Mouse (Mus musculus) megakaryocyte progenitor cell, adult 5-6 weeks (primary cell): ENCODE results near the gene Usp17lc. TPM values are rescaled to one million over a fixed set of nuclear protein-coding genes. Genes with fewer than 3 reads are reported as not detected.
"Not testable (repeated sequence)": the region's sequence is repeated elsewhere in the genome, so short reads cannot be mapped to it uniquely, and the experiment has no call there.

Experiments used
- ATAC-seq: replicated peaks from 2 replicates; pipeline ENCODE4 v1.8.0; 2016; ENCODE audit warnings: mild to moderate bottlenecking, moderate TSS enrichment, inconsistent platforms; ENCODE audit not compliant: poor library complexity
- total RNA-seq, 2 experiments: library from RNA; stranded (forward) in 1 of 2; stranded (reverse) in 1 of 2; fragments of 157-497, 149-512 nt in 1 of 2; fragments of 200-1000 nt in 1 of 2; gene quantifications; 2 replicates each; pipeline versions ENCODE4 v1.2.3 to v1.2.4; 2015 to 2017

Gene Usp17lc
- not detected in 2 replicates for total RNA-seq (2015)
- not detected in 2 replicates for total RNA-seq (2017)

DNA sequence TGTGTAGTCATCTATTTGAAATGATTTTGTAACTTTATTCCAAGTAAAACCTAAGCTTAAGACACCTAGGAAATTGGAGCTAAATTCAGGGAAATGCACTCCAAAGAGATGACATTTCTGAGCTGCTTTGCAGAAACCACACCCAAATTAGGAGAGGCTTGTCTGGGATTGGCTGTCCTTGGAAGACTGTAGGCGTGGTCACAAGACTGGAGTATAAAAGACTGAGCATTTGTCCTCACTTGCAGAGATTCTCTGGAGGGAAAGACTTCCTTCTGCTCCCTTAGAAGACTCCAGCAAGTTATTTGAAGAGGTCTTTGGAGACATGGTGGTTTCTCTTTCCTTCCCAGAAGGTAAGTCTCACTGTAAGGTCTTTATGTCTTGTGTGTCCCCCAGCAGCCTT, at the start of gene Usp17lc:
Gene Usp17lc, plus strand, starts transcription at position 301 of the 400 bp plus-strand sequence.
- not testable (repeated sequence) for ATAC-seq

DNA sequence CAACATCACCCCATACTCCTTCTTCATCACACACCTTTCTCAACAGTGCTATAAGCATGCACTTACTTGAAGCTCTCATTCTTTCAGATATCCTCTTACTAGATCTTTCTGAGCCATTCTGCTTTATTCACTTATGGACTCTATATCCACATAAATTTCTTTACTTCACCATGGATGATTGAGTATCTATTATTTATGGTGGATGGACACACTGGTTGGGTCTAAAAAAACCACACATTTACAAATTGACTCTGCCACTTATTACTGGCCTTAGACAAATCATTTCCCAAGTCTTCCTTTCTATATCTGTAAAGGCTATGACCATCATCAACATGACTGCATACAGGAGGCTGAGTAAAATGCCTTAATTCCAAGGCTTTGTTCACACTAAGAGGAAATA, 28.8 kb upstream of the Usp17lc start, which contains the start of gene Olfr603:
Gene Olfr603, minus strand, starts transcription at position 101 of the 400 bp plus-strand sequence.
- no peak for ATAC-seq

DNA sequence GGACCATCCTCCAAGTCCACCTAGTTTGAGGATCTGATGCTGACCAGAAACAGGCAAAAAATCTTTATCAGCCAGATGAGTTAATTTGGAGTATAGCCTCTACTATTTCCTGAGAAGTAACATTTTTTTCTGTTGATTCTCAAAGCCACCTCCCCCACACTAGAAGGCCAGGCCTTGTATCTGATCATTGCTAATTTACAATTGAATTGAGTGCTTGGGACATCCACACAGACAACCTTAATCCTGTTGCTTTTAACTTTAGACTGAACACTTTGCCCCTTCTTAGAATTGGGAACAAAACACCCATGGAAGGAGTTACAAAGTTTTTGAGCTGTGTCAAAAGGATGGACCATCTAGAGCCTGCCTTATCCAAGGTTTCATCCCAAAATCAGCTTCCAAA, 17.1 kb upstream of the Usp17lc start:
- no peak for ATAC-seq

DNA sequence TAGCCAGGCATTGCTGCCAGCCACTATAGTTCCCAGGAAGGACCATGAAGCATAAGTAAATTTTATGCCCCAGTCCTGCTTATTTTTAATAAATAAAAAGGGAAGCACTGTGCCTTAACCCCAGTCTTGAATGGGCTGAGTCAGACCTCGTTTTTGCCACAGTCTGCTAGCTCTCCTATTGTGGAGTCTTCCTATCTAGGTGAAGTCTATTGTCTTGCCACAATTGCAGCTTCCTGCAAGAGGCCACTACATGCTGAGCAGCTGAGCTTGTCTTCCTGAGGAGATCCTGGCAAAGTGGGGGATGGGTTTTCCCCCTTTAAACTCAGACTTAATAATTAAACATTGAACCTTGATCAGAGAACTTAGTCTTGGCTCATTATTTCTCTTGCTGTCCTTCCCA, 15.9 kb upstream of the Usp17lc start:
- ATAC-seq: no peak

- not testable (repeated sequence) for ATAC-seq
Measured at GRCm38 (mm10) chr7:103406521-103407055, 8.3 kb upstream of the Usp17lc start.

GRCm38 (mm10) chr7:103445339-103445738, 30.5 kb downstream of the Usp17lc start, which contains the start of gene Olfr605:
TSS of gene Olfr605 (minus strand) at chr7:103445439.
- no peak for ATAC-seq

- ATAC-seq: no peak
Measured at GRCm38 (mm10) chr7:103448746-103449145, 33.9 kb downstream of the Usp17lc start, which contains the start of gene Olfr606. TSS of gene Olfr606 (plus strand) at chr7:103449046.

DNA sequence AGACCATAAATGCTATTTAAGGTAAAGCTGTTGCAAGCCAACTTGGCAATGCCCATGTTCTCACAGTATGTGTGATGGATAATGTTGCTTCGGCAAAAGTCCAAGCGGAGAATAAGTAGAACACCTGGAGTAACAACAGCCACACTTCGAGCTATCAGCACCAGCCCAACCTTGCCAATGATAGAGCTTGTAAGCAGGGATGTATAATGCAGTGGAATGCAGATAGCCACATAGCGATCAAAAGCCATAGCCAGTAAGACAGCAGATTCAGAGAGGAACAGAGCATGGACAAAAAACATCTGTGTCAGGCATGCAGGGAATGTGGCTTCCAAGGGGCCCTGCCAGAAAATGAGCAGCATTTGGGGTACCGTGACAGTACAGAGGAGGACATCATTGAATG, 45.7 kb downstream of the Usp17lc start:
- no peak for ATAC-seq

Other genes starting within 250 kb of the Usp17lc start
- not detected in 2 replicates for gene Olfr591, start 236.7 kb upstream of the Usp17lc start, total RNA-seq (2015)
- gene Olfr591, start 236.7 kb upstream of the Usp17lc start, total RNA-seq (2017): not detected in 2 replicates
- gene Olfr592, start 230.3 kb upstream of the Usp17lc start, total RNA-seq (2015): not detected in 2 replicates
- not detected in 2 replicates for gene Olfr592, start 230.3 kb upstream of the Usp17lc start, total RNA-seq (2017)
- not detected in 2 replicates for gene Olfr593, start 203.2 kb upstream of the Usp17lc start, total RNA-seq (2015)
- not detected in 2 replicates for gene Olfr593, start 203.2 kb upstream of the Usp17lc start, total RNA-seq (2017)
- gene Olfr594, start 198.1 kb upstream of the Usp17lc start, total RNA-seq (2015): not detected in 2 replicates
- not detected in 2 replicates for gene Olfr594, start 198.1 kb upstream of the Usp17lc start, total RNA-seq (2017)
- gene Usp17ld, start 162.6 kb upstream of the Usp17lc start, total RNA-seq (2015): not detected in 2 replicates
- not detected in 2 replicates for gene Usp17ld, start 162.6 kb upstream of the Usp17lc start, total RNA-seq (2017)
- gene Olfr596, start 109.4 kb upstream of the Usp17lc start, total RNA-seq (2015): not detected in 2 replicates
- gene Olfr596, start 109.4 kb upstream of the Usp17lc start, total RNA-seq (2017): not detected in 2 replicates
- not detected in 2 replicates for gene Olfr597, start 98.8 kb upstream of the Usp17lc start, total RNA-seq (2015)
- not detected in 2 replicates for gene Olfr597, start 98.8 kb upstream of the Usp17lc start, total RNA-seq (2017)
- not detected in 2 replicates for gene Olfr598, start 91.5 kb upstream of the Usp17lc start, total RNA-seq (2015)
- gene Olfr598, start 91.5 kb upstream of the Usp17lc start, total RNA-seq (2017): not detected in 2 replicates
- not detected in 2 replicates for gene Olfr599, start 79.2 kb upstream of the Usp17lc start, total RNA-seq (2015)
- gene Olfr599, start 79.2 kb upstream of the Usp17lc start, total RNA-seq (2017): not detected in 2 replicates
- not detected in 2 replicates for gene Olfr600, start 65.4 kb upstream of the Usp17lc start, total RNA-seq (2015)
- not detected in 2 replicates for gene Olfr600, start 65.4 kb upstream of the Usp17lc start, total RNA-seq (2017)
- gene Olfr601, start 52.4 kb upstream of the Usp17lc start, total RNA-seq (2015): not detected in 2 replicates
- not detected in 2 replicates for gene Olfr601, start 52.4 kb upstream of the Usp17lc start, total RNA-seq (2017)
- not detected in 2 replicates for gene Olfr603, start 28.9 kb upstream of the Usp17lc start, total RNA-seq (2015)
- not detected in 2 replicates for gene Olfr603, start 28.9 kb upstream of the Usp17lc start, total RNA-seq (2017)
- not detected in 2 replicates for gene Olfr605, start 30.4 kb downstream of the Usp17lc start, total RNA-seq (2015)
- not detected in 2 replicates for gene Olfr605, start 30.4 kb downstream of the Usp17lc start, total RNA-seq (2017)
- gene Olfr606, start 34.0 kb downstream of the Usp17lc start, total RNA-seq (2015): not detected in 2 replicates
- gene Olfr606, start 34.0 kb downstream of the Usp17lc start, total RNA-seq (2017): not detected in 2 replicates
- not detected in 2 replicates for gene Olfr607, start 49.1 kb downstream of the Usp17lc start, total RNA-seq (2015)
- gene Olfr607, start 49.1 kb downstream of the Usp17lc start, total RNA-seq (2017): not detected in 2 replicates
- not detected in 2 replicates for gene Olfr608, start 54.8 kb downstream of the Usp17lc start, total RNA-seq (2015)
- not detected in 2 replicates for gene Olfr608, start 54.8 kb downstream of the Usp17lc start, total RNA-seq (2017)
- not detected in 2 replicates for gene Olfr609, start 83.0 kb downstream of the Usp17lc start, total RNA-seq (2015)
- gene Olfr609, start 83.0 kb downstream of the Usp17lc start, total RNA-seq (2017): not detected in 2 replicates
- not detected in 2 replicates for gene Olfr610, start 97.0 kb downstream of the Usp17lc start, total RNA-seq (2015)
- gene Olfr610, start 97.0 kb downstream of the Usp17lc start, total RNA-seq (2017): not detected in 2 replicates
- not detected in 2 replicates for gene Olfr611, start 105.8 kb downstream of the Usp17lc start, total RNA-seq (2015)
- gene Olfr611, start 105.8 kb downstream of the Usp17lc start, total RNA-seq (2017): not detected in 2 replicates
- not detected in 2 replicates for gene Olfr612, start 127.6 kb downstream of the Usp17lc start, total RNA-seq (2015)
- not detected in 2 replicates for gene Olfr612, start 127.6 kb downstream of the Usp17lc start, total RNA-seq (2017)
- not detected in 2 replicates for gene Olfr613, start 133.0 kb downstream of the Usp17lc start, total RNA-seq (2015)
- not detected in 2 replicates for gene Olfr613, start 133.0 kb downstream of the Usp17lc start, total RNA-seq (2017)
- gene Olfr615, start 141.0 kb downstream of the Usp17lc start, total RNA-seq (2015): not detected in 2 replicates
- not detected in 2 replicates for gene Olfr615, start 141.0 kb downstream of the Usp17lc start, total RNA-seq (2017)
- not detected in 2 replicates for gene Olfr616, start 154.1 kb downstream of the Usp17lc start, total RNA-seq (2015)
- gene Olfr616, start 154.1 kb downstream of the Usp17lc start, total RNA-seq (2017): not detected in 2 replicates
- not detected in 2 replicates for gene Olfr617, start 158.0 kb downstream of the Usp17lc start, total RNA-seq (2015)
- gene Olfr617, start 158.0 kb downstream of the Usp17lc start, total RNA-seq (2017): not detected in 2 replicates
- gene Olfr618, start 175.0 kb downstream of the Usp17lc start, total RNA-seq (2015): not detected in 2 replicates
- gene Olfr618, start 175.0 kb downstream of the Usp17lc start, total RNA-seq (2017): not detected in 2 replicates
- not detected in 2 replicates for gene Olfr619, start 185.5 kb downstream of the Usp17lc start, total RNA-seq (2015)
- not detected in 2 replicates for gene Olfr619, start 185.5 kb downstream of the Usp17lc start, total RNA-seq (2017)
- not detected in 2 replicates for gene Olfr620, start 197.5 kb downstream of the Usp17lc start, total RNA-seq (2015)
- not detected in 2 replicates for gene Olfr620, start 197.5 kb downstream of the Usp17lc start, total RNA-seq (2017)
- gene Olfr622, start 227.6 kb downstream of the Usp17lc start, total RNA-seq (2015): not detected in 2 replicates
- gene Olfr622, start 227.6 kb downstream of the Usp17lc start, total RNA-seq (2017): not detected in 2 replicates
- gene Olfr623, start 248.6 kb downstream of the Usp17lc start, total RNA-seq (2015): not detected in 2 replicates
- gene Olfr623, start 248.6 kb downstream of the Usp17lc start, total RNA-seq (2017): not detected in 2 replicates